22 mouse cellular contexts compared by ENCODE assay signal in the genomic region with DNA sequence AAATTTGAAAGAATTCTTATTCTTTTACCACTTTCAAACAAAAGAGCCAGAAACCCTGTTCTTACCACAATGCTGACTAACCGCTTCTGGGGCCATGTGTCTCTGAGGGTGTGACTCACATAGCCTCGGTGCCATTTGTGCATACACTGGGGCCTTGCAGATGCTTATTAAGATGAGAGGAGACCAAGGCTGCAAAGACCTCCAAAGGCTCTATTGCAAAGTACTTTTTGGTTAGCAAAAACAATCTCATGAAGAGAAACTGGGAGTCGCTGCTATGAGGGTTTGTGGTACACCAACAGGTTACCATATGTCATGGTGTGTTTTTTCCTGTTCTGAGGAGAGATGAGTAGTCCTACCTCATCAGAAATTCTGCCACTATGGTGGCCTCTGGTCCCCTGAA. TPM values are rescaled to one million over a fixed set of nuclear protein-coding genes. Genes with fewer than 3 reads are reported as not detected.
A peak's percentile ranks its signal among the peaks of the same experiment; 100 is the strongest.
DNase-seq lines count a peak whose midpoint lies in the region; ATAC-seq and TF ChIP-seq lines count a peak whose summit lies in the region.
"Had no signal": no experiment of that assay in that cellular context is flagged by ENCODE, and none has a peak within 500 bp of the region (broad histone marks: within the 10 kb centered on the region; RNA-seq: fewer than 3 reads in every experiment).

No protein-coding gene starts in this region.

- 89% methylated on average over 3 of the region's 3 CpGs for WGBS in heart, embryonic 10.5 days
- 88% methylated on average over 3 of the region's 3 CpGs for WGBS in forebrain, embryonic 13.5 days

- no peak overlapping the region for H3K27ac ChIP-seq in heart, embryonic 10.5 days
- H3K27ac ChIP-seq in forebrain, embryonic 13.5 days, result no peak overlapping the region
- H3K27ac ChIP-seq: heart, adult 2 months; hindbrain, embryonic 14.5 days had no signal

- ATAC-seq in forebrain, embryonic 13.5 days, result no peak
- ATAC-seq: forebrain, postnatal 0 days had no signal

- no peak overlapping the region for H3ac ChIP-seq in myocyte (ENCODE audit: control insufficient read depth, insufficient read length)

- peak; percentile 64 for DNase-seq in adrenal gland, adult 2 months
- no peak for DNase-seq in adrenal gland, postnatal 4 days (ENCODE audit: low spot score in 2 of 2)
- DNase-seq in CD4-positive, CD25-positive, alpha-beta regulatory T cell, adult 2 months (ENCODE audit: low read depth, low spot score), result peak; percentile 63
- peak; percentile 24 for DNase-seq in adrenal gland, postnatal 10 days
- DNase-seq in gastrocnemius, adult 8-10 months (ENCODE audit: low spot score in 2 of 2), result no peak
- DNase-seq in heart, embryonic 10.5 days (ENCODE audit: low spot score), result no peak
- DNase-seq: B cell, adult 2 months; cerebellum, adult 2 months; forebrain, postnatal 0 days; gastrocnemius, postnatal 10 days; heart, adult 2 months; heart, postnatal 10 days; kidney, adult 18-20 months; kidney, postnatal 10 days; lung, adult 18-20 months; right cerebral cortex, postnatal 4 days; thymus, postnatal 4 days had no signal

- peaks cover 15% of the 10 kb centered on the region; the same call in 1 of the 2 replicates for H3K4me1 ChIP-seq in heart, embryonic 10.5 days
- no peaks in the 10 kb centered on the region for H3K4me1 ChIP-seq in forebrain, embryonic 13.5 days

- H3K4me2 ChIP-seq in myocyte (ENCODE audit: low read depth), result peak overlapping the region; percentile 62
- H3K4me2 ChIP-seq in forebrain, embryonic 13.5 days, result no peak overlapping the region
- H3K4me2 ChIP-seq: hindbrain, embryonic 14.5 days had no signal

- H3K9me3 ChIP-seq in heart, embryonic 10.5 days, result no peaks in the 10 kb centered on the region
- no peaks in the 10 kb centered on the region for H3K9me3 ChIP-seq in forebrain, embryonic 13.5 days (replicated peaks)

- TF ChIP-seq POLR2A in myocyte (IDR thresholded peaks at IDR 0.05; ENCODE audit: insufficient read length, low read depth), result no peak

- H3K4me3 ChIP-seq in myocyte, result no peak overlapping the region
- no peak overlapping the region for H3K4me3 ChIP-seq in heart, embryonic 10.5 days
- no peak overlapping the region for H3K4me3 ChIP-seq in forebrain, embryonic 13.5 days
- H3K4me3 ChIP-seq: heart, adult 2 months had no signal

- H3K27me3 ChIP-seq in myocyte (ENCODE audit: control insufficient read depth, insufficient read depth, insufficient read length), result no peaks in the 10 kb centered on the region
- H3K27me3 ChIP-seq in heart, embryonic 10.5 days (ENCODE audit: insufficient read depth, poor library complexity, severe bottlenecking), result no peaks in the 10 kb centered on the region
- no peaks in the 10 kb centered on the region for H3K27me3 ChIP-seq in forebrain, embryonic 13.5 days

- no peak overlapping the region for H3K9ac ChIP-seq in forebrain, embryonic 13.5 days
- H3K9ac ChIP-seq: forebrain, postnatal 0 days; hindbrain, embryonic 14.5 days had no signal

- peaks cover 28% of the 10 kb centered on the region for H3K36me3 ChIP-seq in myocyte (ENCODE audit: control insufficient read depth, insufficient read depth)
- H3K36me3 ChIP-seq in heart, embryonic 10.5 days, result no peaks in the 10 kb centered on the region
- no peaks in the 10 kb centered on the region for H3K36me3 ChIP-seq in forebrain, embryonic 13.5 days (ENCODE audit: poor library complexity, severe bottlenecking)

- peaks cover 12% of the 10 kb centered on the region for H3K79me2 ChIP-seq in myocyte (ENCODE audit: control insufficient read depth, insufficient read depth)

TF ChIP-seq in myocyte, 11 proteins besides CTCF, POLR2A, EP300 and RAD21:
- TF ChIP-seq MYOG (IDR thresholded peaks at IDR 0.05; ENCODE audit: control insufficient read depth in 1 of 3, insufficient read depth in 1 of 3, insufficient read length in 2 of 3, low read depth in 2 of 3) (peak in 1 of 3 experiments; percentile 41), POLR2AphosphoS2 (IDR thresholded peaks at IDR 0.05; ENCODE audit: insufficient read length, low read depth) (no peak), MYOD1 (IDR thresholded peaks at IDR 0.05; ENCODE audit: control insufficient read depth in 1 of 3, insufficient read length in 2 of 3, low read depth in 2 of 3) (peak in 1 of 3 experiments; percentile 43)
TF ChIP-seq in myocyte: peak in this region for 2.

RNA-seq across cellular contexts. Expression of gene Sytl2, which starts 53.4 kb away (rescaled TPM):
- total RNA-seq in adrenal gland, adult 2 months (2021), result 1 to 10 TPM; 6.2 to 8.8 TPM
- 0.77 and 1.8 TPM in 2 replicates for polyA plus RNA-seq in adrenal gland, adult 2 months (2012; rRNA removed)
- 10 to 100 TPM in 1 of 2 experiments, 1 to 10 TPM in 1; 9.1 to 17.2 TPM for total RNA-seq in adrenal gland, postnatal 4 days (2021)
- total RNA-seq in adrenal gland, postnatal 10 days (2021), result 10 to 100 TPM in 1 of 2 experiments, 1 to 10 TPM in 1; 7.3 to 13.7 TPM
- 21.2 TPM for polyA plus RNA-seq in myocyte (2012; fragmentation: generic; extraction: Trizol)
- 1 to 10 TPM; 2.1 to 3.8 (median 3.1) TPM for total RNA-seq in gastrocnemius, adult 8-10 months (2022)
- polyA plus RNA-seq in heart, embryonic 10.5 days (2016; fragmentation: Nextera tagmentation; extraction: Ambion mirVana), result 3.2 and 3.4 TPM in 2 replicates
- polyA plus RNA-seq in forebrain, embryonic 13.5 days (2015; fragmentation: Nextera tagmentation; extraction: Ambion mirVana), result 0.94 and 0.97 TPM in 2 replicates
- total RNA-seq: common myeloid progenitor, adult 5-6 weeks; MEL had no signal

Comparison
In these comparisons a context has a peak if more than half of its experiments do, and no peak if none do; other contexts are left out.
1. DNase-seq: peak in adrenal gland, adult 2 months (single experiment), CD4-positive, CD25-positive, alpha-beta regulatory T cell, adult 2 months (single experiment) and adrenal gland, postnatal 10 days (single experiment); none in adrenal gland, postnatal 4 days (0 of 2), gastrocnemius, adult 8-10 months (0 of 2) and heart, embryonic 10.5 days (single experiment).